Mouse (Mus musculus): Measurements from ENCODE around the gene Sumo2. TPM values are rescaled to one million over a fixed set of nuclear protein-coding genes. Genes with fewer than 3 reads are reported as not detected.
"Not testable (repeated sequence)": the region's sequence is repeated elsewhere in the genome, so short reads cannot be mapped to it uniquely, and the experiment has no call there.

Gene Sumo2
- polyA plus RNA-seq, 1 experiment, result not detected

- WGBS, result 19% methylated on average over 8 of the region's 8 CpGs
- H3K27ac ChIP-seq (ENCODE audit: insufficient read depth, low read depth, low read length), result no peak overlapping the region
- TF ChIP-seq POLR2A (IDR thresholded peaks at IDR 0.05; ENCODE audit: insufficient read depth, low read depth, low read length) (no peak), CTCF (IDR thresholded peaks at IDR 0.05; ENCODE audit: insufficient read depth, low read depth, low read length) (no peak)
- peaks cover 21% of the 10 kb centered on the region for H3K4me1 ChIP-seq (ENCODE audit: control insufficient read depth, insufficient read depth, low read length)
- H3K4me3 ChIP-seq (ENCODE audit: insufficient read depth, low read depth, low read length), result peak overlapping the region; percentile 69
Observed at GRCm38 (mm10) chr11:115512407-115513183, 23.5 kb downstream of the Sumo2 start.

- H3K4me3 ChIP-seq (ENCODE audit: insufficient read depth, low read depth, low read length), result no peak overlapping the region
- WGBS, result 19% methylated on average over 3 of the region's 3 CpGs
Observed at GRCm38 (mm10) chr11:115512004-115512403, 24.1 kb downstream of the Sumo2 start.

GRCm38 (mm10) chr11:115511121-115511520 lies 25.0 kb downstream of the Sumo2 start:
- H3K27ac ChIP-seq (ENCODE audit: insufficient read depth, low read depth, low read length), result no peak overlapping the region
- 69% methylated on average over 2 of the region's 2 CpGs for WGBS
- no peak overlapping the region for H3K4me3 ChIP-seq (ENCODE audit: insufficient read depth, low read depth, low read length)
- peaks cover 24% of the 10 kb centered on the region for H3K4me1 ChIP-seq (ENCODE audit: control insufficient read depth, insufficient read depth, low read length)
- TF ChIP-seq POLR2A (IDR thresholded peaks at IDR 0.05; ENCODE audit: insufficient read depth, low read depth, low read length), result no peak
- TF ChIP-seq CTCF (IDR thresholded peaks at IDR 0.05; ENCODE audit: insufficient read depth, low read depth, low read length), result no peak

More at GRCm38 (mm10) chr11:115512004-115512403, 24.1 kb downstream of the Sumo2 start:
- TF ChIP-seq POLR2A (IDR thresholded peaks at IDR 0.05; ENCODE audit: insufficient read depth, low read depth, low read length), result no peak
- no peak for TF ChIP-seq CTCF (IDR thresholded peaks at IDR 0.05; ENCODE audit: insufficient read depth, low read depth, low read length)
- Histone ChIP-seq H3K4me1 (ENCODE audit: control insufficient read depth, insufficient read depth, low read length) (peaks cover 23% of the 10 kb centered on the region), H3K27ac (ENCODE audit: insufficient read depth, low read depth, low read length) (no peak overlapping the region)

- TF ChIP-seq POLR2A (IDR thresholded peaks at IDR 0.05; ENCODE audit: insufficient read depth, low read depth, low read length), result no peak
- no peak for TF ChIP-seq CTCF (IDR thresholded peaks at IDR 0.05; ENCODE audit: insufficient read depth, low read depth, low read length)
- H3K4me3 ChIP-seq (ENCODE audit: insufficient read depth, low read depth, low read length), result no peak overlapping the region
- 58% methylated on average over 5 of the region's 5 CpGs for WGBS
Observed at GRCm38 (mm10) chr11:115510507-115510888, 25.6 kb downstream of the Sumo2 start.

GRCm38 (mm10) chr11:115509773-115510506 lies 26.1 kb downstream of the Sumo2 start:
- 36% methylated on average over 6 of the region's 6 CpGs for WGBS
- no peak overlapping the region for H3K27ac ChIP-seq (ENCODE audit: insufficient read depth, low read depth, low read length)

More at GRCm38 (mm10) chr11:115510507-115510888, 25.6 kb downstream of the Sumo2 start:
- peaks cover 24% of the 10 kb centered on the region for H3K4me1 ChIP-seq (ENCODE audit: control insufficient read depth, insufficient read depth, low read length)
- no peak overlapping the region for H3K27ac ChIP-seq (ENCODE audit: insufficient read depth, low read depth, low read length)

GRCm38 (mm10) chr11:115508061-115508460 lies 28.0 kb downstream of the Sumo2 start:
- Histone ChIP-seq H3K4me1 (ENCODE audit: control insufficient read depth, insufficient read depth, low read length) (peaks cover 20% of the 10 kb centered on the region), H3K27ac (ENCODE audit: insufficient read depth, low read depth, low read length) (no peak overlapping the region), H3K4me3 (ENCODE audit: insufficient read depth, low read depth, low read length) (no peak overlapping the region)
- 83% methylated on average over 2 of the region's 2 CpGs for WGBS
- TF ChIP-seq CTCF (IDR thresholded peaks at IDR 0.05; ENCODE audit: insufficient read depth, low read depth, low read length), result no peak
- no peak for TF ChIP-seq POLR2A (IDR thresholded peaks at IDR 0.05; ENCODE audit: insufficient read depth, low read depth, low read length)

More at GRCm38 (mm10) chr11:115509773-115510506, 26.1 kb downstream of the Sumo2 start:
- Histone ChIP-seq H3K4me3 (ENCODE audit: insufficient read depth, low read depth, low read length) (no peak overlapping the region), H3K4me1 (ENCODE audit: control insufficient read depth, insufficient read depth, low read length) (peaks cover 24% of the 10 kb centered on the region)
- TF ChIP-seq CTCF (IDR thresholded peaks at IDR 0.05; ENCODE audit: insufficient read depth, low read depth, low read length) (no peak), POLR2A (IDR thresholded peaks at IDR 0.05; ENCODE audit: insufficient read depth, low read depth, low read length) (no peak)

GRCm38 (mm10) chr11:115506586-115506985 lies 29.5 kb downstream of the Sumo2 start:
- Histone ChIP-seq H3K4me1 (ENCODE audit: control insufficient read depth, insufficient read depth, low read length) (peaks cover 17% of the 10 kb centered on the region), H3K4me3 (ENCODE audit: insufficient read depth, low read depth, low read length) (no peak overlapping the region), H3K27ac (ENCODE audit: insufficient read depth, low read depth, low read length) (no peak overlapping the region)
- WGBS, result 80% methylated on average over 3 of the region's 3 CpGs
- TF ChIP-seq CTCF (IDR thresholded peaks at IDR 0.05; ENCODE audit: insufficient read depth, low read depth, low read length), result no peak
- no peak for TF ChIP-seq POLR2A (IDR thresholded peaks at IDR 0.05; ENCODE audit: insufficient read depth, low read depth, low read length)

- 96% methylated on average over 6 of the region's 6 CpGs for WGBS
- H3K4me1 ChIP-seq (ENCODE audit: control insufficient read depth, insufficient read depth, low read length), result 0 out of 2 replicates have a peak, but pooled peaks cover 3% of the 10 kb centered on the region
- H3K4me3 ChIP-seq (ENCODE audit: insufficient read depth, low read depth, low read length), result no peak overlapping the region
- H3K27ac ChIP-seq (ENCODE audit: insufficient read depth, low read depth, low read length), result no peak overlapping the region
- TF ChIP-seq CTCF (IDR thresholded peaks at IDR 0.05; ENCODE audit: insufficient read depth, low read depth, low read length) (no peak), POLR2A (IDR thresholded peaks at IDR 0.05; ENCODE audit: insufficient read depth, low read depth, low read length) (no peak)
Observed at GRCm38 (mm10) chr11:115502636-115503035, 33.4 kb downstream of the Sumo2 start.

- not testable (repeated sequence) for H3K27ac ChIP-seq (ENCODE audit: insufficient read depth, low read depth, low read length)
- WGBS, result 92% methylated on average over 9 of the region's 9 CpGs
Observed at GRCm38 (mm10) chr11:115496559-115496958, 39.5 kb downstream of the Sumo2 start.

More at GRCm38 (mm10) chr11:115496559-115496958, 39.5 kb downstream of the Sumo2 start:
- H3K4me3 ChIP-seq (ENCODE audit: insufficient read depth, low read depth, low read length); H3K4me1 ChIP-seq (ENCODE audit: control insufficient read depth, insufficient read depth, low read length): not testable (repeated sequence)

Data from olfactory bulb, adult 2 months (tissue).